In the genomic region with DNA sequence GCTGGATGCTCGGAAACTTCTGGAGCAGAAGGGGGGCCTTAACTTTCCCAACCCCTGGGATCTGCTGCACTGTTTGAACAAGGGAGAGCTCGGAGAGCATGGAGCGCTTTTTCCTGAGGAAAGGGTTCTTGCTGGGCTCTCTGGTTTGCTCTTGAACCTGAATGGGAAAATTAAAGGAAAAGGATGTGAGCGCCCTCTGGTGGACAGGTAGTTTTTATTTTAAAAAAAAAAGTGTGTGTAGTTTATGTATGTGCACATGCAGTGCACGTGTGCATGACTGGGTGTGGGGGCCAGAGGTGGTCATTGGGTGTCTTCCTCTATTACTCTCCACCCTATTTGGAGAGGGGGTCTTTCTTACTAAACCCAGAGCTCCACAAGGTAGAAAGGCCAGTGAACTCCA, we compare ENCODE assay signal across 11 mouse cellular contexts. TPM values are rescaled to one million over a fixed set of nuclear protein-coding genes. Genes with fewer than 3 reads are reported as not detected.
DNase-seq lines count a peak whose midpoint lies in the region; ATAC-seq and TF ChIP-seq lines count a peak whose summit lies in the region.
"Had no signal": no experiment of that assay in that cellular context is flagged by ENCODE, and none has a peak within 500 bp of the region (broad histone marks: within the 10 kb centered on the region; RNA-seq: fewer than 3 reads in every experiment).

No protein-coding gene starts in this region.

- DNase-seq in embryonic facial prominence, embryonic 11.5 days (ENCODE audit: low spot score): peak; percentile 55
- DNase-seq in embryonic facial prominence, embryonic 10.5 days (ENCODE audit: low spot score): no peak
- DNase-seq in midbrain, embryonic 14.5 days: peak; percentile 40
- DNase-seq in heart, postnatal 36 days: peak; percentile 12 to 33
- DNase-seq in gastrocnemius, postnatal 4 days (ENCODE audit: low spot score in 2 of 2): no peak
- no peak for DNase-seq in spleen, postnatal 14 days (ENCODE audit: low spot score in 2 of 2)

- 57% methylated on average over 5 of the region's 5 CpGs for WGBS in embryonic facial prominence, embryonic 11.5 days
- WGBS in embryonic facial prominence, embryonic 10.5 days: 59% methylated on average over 5 of the region's 5 CpGs
- 67% methylated on average over 5 of the region's 5 CpGs for WGBS in midbrain, embryonic 14.5 days
- 59% methylated on average over 5 of the region's 5 CpGs for WGBS in midbrain, embryonic 13.5 days
- 55% methylated on average over 5 of the region's 5 CpGs for WGBS in small intestine, adult 2 months

- H3K9ac ChIP-seq in embryonic facial prominence, embryonic 11.5 days (replicated peaks; ENCODE audit: low read length): no peak overlapping the region
- H3K9ac ChIP-seq in midbrain, embryonic 14.5 days (replicated peaks; ENCODE audit: low read length): no peak overlapping the region
- H3K9ac ChIP-seq in midbrain, embryonic 13.5 days (replicated peaks): no peak overlapping the region
- H3K9ac ChIP-seq: limb, embryonic 12.5 days; neural tube, embryonic 15.5 days had no signal

- TF ChIP-seq CTCF in small intestine, adult 2 months (IDR thresholded peaks at IDR 0.05; ENCODE audit: extremely low read depth, insufficient read length, insufficient replicate concordance, low read depth, low read length): peak; percentile 47; the same call in 1 of the 2 replicates

- no peak overlapping the region for H3K4me3 ChIP-seq in embryonic facial prominence, embryonic 11.5 days (ENCODE audit: low read depth, low read length)
- no peak overlapping the region for H3K4me3 ChIP-seq in embryonic facial prominence, embryonic 10.5 days
- H3K4me3 ChIP-seq in midbrain, embryonic 14.5 days (replicated peaks; ENCODE audit: low read depth, low read length): no peak overlapping the region
- H3K4me3 ChIP-seq in midbrain, embryonic 13.5 days (replicated peaks): no peak overlapping the region
- no peak overlapping the region for H3K4me3 ChIP-seq in small intestine, adult 2 months (ENCODE audit: low read depth, low read length)
- H3K4me3 ChIP-seq: erythroblast, embryonic 14.5 days; limb, embryonic 12.5 days; neural tube, embryonic 15.5 days had no signal

- no peak overlapping the region for H3K4me2 ChIP-seq in embryonic facial prominence, embryonic 11.5 days (ENCODE audit: low read depth, low read length)
- H3K4me2 ChIP-seq in midbrain, embryonic 14.5 days (ENCODE audit: low read length): no peak overlapping the region
- H3K4me2 ChIP-seq in midbrain, embryonic 13.5 days (replicated peaks): no peak overlapping the region
- H3K4me2 ChIP-seq: limb, embryonic 12.5 days; neural tube, embryonic 15.5 days had no signal

- H3K36me3 ChIP-seq in embryonic facial prominence, embryonic 11.5 days (replicated peaks; ENCODE audit: control insufficient read depth, insufficient read depth, low read depth, low read length): no peaks in the 10 kb centered on the region
- H3K36me3 ChIP-seq in embryonic facial prominence, embryonic 10.5 days (replicated peaks): peaks cover 29% of the 10 kb centered on the region
- peaks cover 13% of the 10 kb centered on the region for H3K36me3 ChIP-seq in midbrain, embryonic 14.5 days (ENCODE audit: control insufficient read depth, insufficient read depth, low read length)
- peaks cover 32% of the 10 kb centered on the region for H3K36me3 ChIP-seq in midbrain, embryonic 13.5 days
- H3K36me3 ChIP-seq in small intestine, adult 2 months (ENCODE audit: control insufficient read depth, insufficient read depth, low read length): peaks cover 47% of the 10 kb centered on the region

- no peak for ATAC-seq in embryonic facial prominence, embryonic 11.5 days (replicated peaks; ENCODE audit: insufficient number of reproducible peaks, low FRiP score, low TSS enrichment, low read depth)
- no peak for ATAC-seq in midbrain, embryonic 14.5 days (ENCODE audit: low FRiP score, low TSS enrichment)
- no peak for ATAC-seq in midbrain, embryonic 13.5 days

- no peaks in the 10 kb centered on the region for H3K9me3 ChIP-seq in embryonic facial prominence, embryonic 11.5 days (replicated peaks; ENCODE audit: control insufficient read depth, low read length)
- no peaks in the 10 kb centered on the region for H3K9me3 ChIP-seq in embryonic facial prominence, embryonic 10.5 days
- H3K9me3 ChIP-seq in midbrain, embryonic 14.5 days (ENCODE audit: control insufficient read depth, low read length): no peaks in the 10 kb centered on the region
- no peaks in the 10 kb centered on the region for H3K9me3 ChIP-seq in midbrain, embryonic 13.5 days
- H3K9me3 ChIP-seq: limb, embryonic 12.5 days; neural tube, embryonic 15.5 days had no signal

- no peaks in the 10 kb centered on the region for H3K27me3 ChIP-seq in embryonic facial prominence, embryonic 11.5 days (ENCODE audit: control insufficient read depth, insufficient read depth, low read length)
- H3K27me3 ChIP-seq in embryonic facial prominence, embryonic 10.5 days (replicated peaks; ENCODE audit: low read depth, poor library complexity, severe bottlenecking): no peaks in the 10 kb centered on the region
- no peaks in the 10 kb centered on the region for H3K27me3 ChIP-seq in midbrain, embryonic 14.5 days (ENCODE audit: control insufficient read depth, insufficient read depth, low read length)
- no peaks in the 10 kb centered on the region for H3K27me3 ChIP-seq in midbrain, embryonic 13.5 days
- no peaks in the 10 kb centered on the region for H3K27me3 ChIP-seq in small intestine, adult 2 months (ENCODE audit: control insufficient read depth, insufficient read depth, low read length)
- H3K27me3 ChIP-seq: limb, embryonic 12.5 days; neural tube, embryonic 15.5 days had no signal

- intact Hi-C loops in heart, postnatal 36 days (cut with DNase I): loop anchor here (1.0 to 10.0 kb wide), 5 partner anchors 60 to 1008 kb away; a partner anchor contains a TSS

- no peaks in the 10 kb centered on the region for H3K4me1 ChIP-seq in embryonic facial prominence, embryonic 11.5 days (ENCODE audit: control insufficient read depth, insufficient read depth, low read length)
- peaks cover 24% of the 10 kb centered on the region for H3K4me1 ChIP-seq in embryonic facial prominence, embryonic 10.5 days
- H3K4me1 ChIP-seq in midbrain, embryonic 14.5 days (ENCODE audit: control insufficient read depth, insufficient read depth, low read length): peaks cover 15% of the 10 kb centered on the region
- peaks cover 19% of the 10 kb centered on the region for H3K4me1 ChIP-seq in midbrain, embryonic 13.5 days (replicated peaks)
- H3K4me1 ChIP-seq in small intestine, adult 2 months (ENCODE audit: control insufficient read depth, insufficient read depth, insufficient read length, low read length): peaks cover 4% of the 10 kb centered on the region

- H3K27ac ChIP-seq in embryonic facial prominence, embryonic 11.5 days (replicated peaks; ENCODE audit: low read depth, low read length): no peak overlapping the region
- H3K27ac ChIP-seq in embryonic facial prominence, embryonic 10.5 days (replicated peaks): no peak overlapping the region
- H3K27ac ChIP-seq in midbrain, embryonic 14.5 days (replicated peaks; ENCODE audit: low read depth, low read length): no peak overlapping the region
- no peak overlapping the region for H3K27ac ChIP-seq in midbrain, embryonic 13.5 days
- no peak overlapping the region for H3K27ac ChIP-seq in small intestine, adult 2 months (ENCODE audit: insufficient read depth, low read depth, low read length)
- H3K27ac ChIP-seq: limb, embryonic 12.5 days; neural tube, embryonic 15.5 days had no signal

- no peak for TF ChIP-seq POLR2A in small intestine, adult 2 months (IDR thresholded peaks at IDR 0.05; ENCODE audit: low read depth, low read length)

RNA-seq across cellular contexts. Expression of a gene that starts 3.7 kb away (rescaled TPM):
- polyA plus RNA-seq in embryonic facial prominence, embryonic 11.5 days (2014; fragmentation: Nextera tagmentation; extraction: Ambion mirVana): 19.4 and 20.1 TPM in 2 replicates
- 17.6 and 20.5 TPM in 2 replicates for polyA plus RNA-seq in embryonic facial prominence, embryonic 10.5 days (2016; fragmentation: Nextera tagmentation; extraction: Ambion mirVana)
- 17.7 and 19.1 TPM in 2 replicates for polyA plus RNA-seq in midbrain, embryonic 14.5 days (2014; fragmentation: Nextera tagmentation; extraction: Ambion mirVana)
- polyA plus RNA-seq in midbrain, embryonic 13.5 days (2015; fragmentation: Nextera tagmentation; extraction: Ambion mirVana): 21.9 and 22.8 TPM in 2 replicates
- total RNA-seq in heart, postnatal 36 days (2021): 1 to 10 TPM; 1.7 to 1.9 TPM
- 1.8 and 3.9 TPM in 2 replicates for polyA plus RNA-seq in small intestine, adult 2 months (2012; rRNA removed)
- 1 to 10 TPM; 3.0 to 3.4 TPM for total RNA-seq in gastrocnemius, postnatal 4 days (2021)

RNA-seq across cellular contexts. Expression of a gene that starts 3.9 kb away (rescaled TPM):
- polyA plus RNA-seq in embryonic facial prominence, embryonic 11.5 days (2014; fragmentation: Nextera tagmentation; extraction: Ambion mirVana): 37.5 and 41.1 TPM in 2 replicates
- polyA plus RNA-seq in embryonic facial prominence, embryonic 10.5 days (2016; fragmentation: Nextera tagmentation; extraction: Ambion mirVana): 59.0 and 63.3 TPM in 2 replicates
- polyA plus RNA-seq in midbrain, embryonic 14.5 days (2014; fragmentation: Nextera tagmentation; extraction: Ambion mirVana): 19.7 and 27.2 TPM in 2 replicates
- 36.2 and 38.3 TPM in 2 replicates for polyA plus RNA-seq in midbrain, embryonic 13.5 days (2015; fragmentation: Nextera tagmentation; extraction: Ambion mirVana)
- 10 to 100 TPM; 13.0 to 14.1 TPM for total RNA-seq in heart, postnatal 36 days (2021)
- 4.4 and 10.1 TPM in 2 replicates for polyA plus RNA-seq in small intestine, adult 2 months (2012; rRNA removed)
- total RNA-seq in gastrocnemius, postnatal 4 days (2021): 10 to 100 TPM; 10.7 to 14.7 TPM

RNA-seq across cellular contexts. Expression of a gene that starts 55.7 kb away (rescaled TPM):
- polyA plus RNA-seq in embryonic facial prominence, embryonic 11.5 days (2014; fragmentation: Nextera tagmentation; extraction: Ambion mirVana): 0.70 TPM in 1 of 2 replicates, not detected in the other
- polyA plus RNA-seq in embryonic facial prominence, embryonic 10.5 days (2016; fragmentation: Nextera tagmentation; extraction: Ambion mirVana): 0.17 and 0.29 TPM in 2 replicates
- polyA plus RNA-seq in midbrain, embryonic 14.5 days (2014; fragmentation: Nextera tagmentation; extraction: Ambion mirVana): not detected in 2 replicates
- 0.40 TPM in 1 of 2 replicates, not detected in the other for polyA plus RNA-seq in midbrain, embryonic 13.5 days (2015; fragmentation: Nextera tagmentation; extraction: Ambion mirVana)
- not detected for total RNA-seq in heart, postnatal 36 days (2021)
- 122 and 320 TPM in 2 replicates for polyA plus RNA-seq in small intestine, adult 2 months (2012; rRNA removed)
- total RNA-seq in gastrocnemius, postnatal 4 days (2021): not detected
- polyA plus RNA-seq: neural tube, embryonic 15.5 days had no signal

RNA-seq across cellular contexts. Expression of a gene that starts 59.0 kb away (rescaled TPM):
- 3.1 and 5.4 TPM in 2 replicates for polyA plus RNA-seq in embryonic facial prominence, embryonic 11.5 days (2014; fragmentation: Nextera tagmentation; extraction: Ambion mirVana)
- polyA plus RNA-seq in embryonic facial prominence, embryonic 10.5 days (2016; fragmentation: Nextera tagmentation; extraction: Ambion mirVana): 5.2 and 5.5 TPM in 2 replicates
- polyA plus RNA-seq in midbrain, embryonic 14.5 days (2014; fragmentation: Nextera tagmentation; extraction: Ambion mirVana): 1.5 and 1.9 TPM in 2 replicates
- polyA plus RNA-seq in midbrain, embryonic 13.5 days (2015; fragmentation: Nextera tagmentation; extraction: Ambion mirVana): 1.3 and 1.5 TPM in 2 replicates
- total RNA-seq in heart, postnatal 36 days (2021): 1 to 10 TPM; 4.5 to 6.1 TPM
- 14.6 and 46.0 TPM in 2 replicates for polyA plus RNA-seq in small intestine, adult 2 months (2012; rRNA removed)
- 1 to 10 TPM; 1.8 to 2.6 TPM for total RNA-seq in gastrocnemius, postnatal 4 days (2021)

Comparison
In these comparisons a context has a peak if more than half of its experiments do, and no peak if none do; other contexts are left out.
1. DNase-seq: peak in embryonic facial prominence, embryonic 11.5 days (single experiment), midbrain, embryonic 14.5 days (single experiment) and heart, postnatal 36 days (2 of 2); none in embryonic facial prominence, embryonic 10.5 days (single experiment), gastrocnemius, postnatal 4 days (0 of 2) and spleen, postnatal 14 days (0 of 2).
2. RNA of a gene that starts 55.7 kb away (polyA plus RNA-seq): 122 to 320 TPM in small intestine, adult 2 months; 0.17 to 0.29 TPM in embryonic facial prominence, embryonic 10.5 days, 0.40 TPM in midbrain, embryonic 13.5 days, 0.70 TPM in embryonic facial prominence, embryonic 11.5 days and not detected in midbrain, embryonic 14.5 days; every median in the first group is over 10 times any median in the second.